Mouse (Mus musculus): Measurements from ENCODE around the gene Adsl. TPM values are rescaled to one million over a fixed set of nuclear protein-coding genes. Genes with fewer than 3 reads are reported as not detected.

Gene Adsl
- polyA plus RNA-seq, 1 experiment from 2014 or later, result 164 TPM

GRCm38 (mm10) chr15:80950055-80950454, 1.8 kb downstream of the Adsl start:
- ATAC-seq (ENCODE audit: insufficient number of reproducible peaks, insufficient read depth, low FRiP score, low read depth), result no peak
- Histone ChIP-seq H3K36me3 (ENCODE audit: control insufficient read depth, insufficient read depth, low read length) (peaks cover 32% of the 10 kb centered on the region), H3K9me3 (ENCODE audit: control insufficient read depth, low read depth, low read length) (no peaks in the 10 kb centered on the region), H3K9ac (replicated peaks; ENCODE audit: low read depth, low read length) (no peak overlapping the region), H3K4me3 (ENCODE audit: low read depth, low read length) (no peak overlapping the region), H3K27ac (ENCODE audit: low read length) (no peak overlapping the region), H3K4me2 (replicated peaks; ENCODE audit: low read depth, low read length) (0 out of 2 replicates have a peak overlapping the region, but pooled peaks have one; percentile 86), H3K4me1 (ENCODE audit: control insufficient read depth, insufficient read depth, low read length) (peaks cover 6% of the 10 kb centered on the region; the same call in 1 of the 2 replicates), H3K27me3 (ENCODE audit: control insufficient read depth, insufficient read depth, low read length) (no peaks in the 10 kb centered on the region)
- WGBS, result 90% methylated on average over 7 of the region's 7 CpGs

GRCm38 (mm10) chr15:80953971-80954370, 5.7 kb downstream of the Adsl start:
- 83% methylated on average over 9 of the region's 9 CpGs for WGBS
- no peak overlapping the region for H3K27ac ChIP-seq (ENCODE audit: low read length)
- ATAC-seq (ENCODE audit: insufficient number of reproducible peaks, insufficient read depth, low FRiP score, low read depth), result no peak
- no peak overlapping the region for H3K4me2 ChIP-seq (replicated peaks; ENCODE audit: low read depth, low read length)
- no peaks in the 10 kb centered on the region for H3K9me3 ChIP-seq (ENCODE audit: control insufficient read depth, low read depth, low read length)
- peaks cover 55% of the 10 kb centered on the region for H3K36me3 ChIP-seq (ENCODE audit: control insufficient read depth, insufficient read depth, low read length)
- no peak overlapping the region for H3K4me3 ChIP-seq (ENCODE audit: low read depth, low read length)
- H3K4me1 ChIP-seq (ENCODE audit: control insufficient read depth, insufficient read depth, low read length), result peaks cover 6% of the 10 kb centered on the region; the same call in 1 of the 2 replicates
- no peaks in the 10 kb centered on the region for H3K27me3 ChIP-seq (ENCODE audit: control insufficient read depth, insufficient read depth, low read length)
- H3K9ac ChIP-seq (replicated peaks; ENCODE audit: low read depth, low read length), result no peak overlapping the region

- Histone ChIP-seq H3K27ac (ENCODE audit: low read length) (no peak overlapping the region), H3K27me3 (ENCODE audit: control insufficient read depth, insufficient read depth, low read length) (no peaks in the 10 kb centered on the region), H3K4me3 (ENCODE audit: low read depth, low read length) (no peak overlapping the region), H3K9me3 (ENCODE audit: control insufficient read depth, low read depth, low read length) (no peaks in the 10 kb centered on the region), H3K36me3 (ENCODE audit: control insufficient read depth, insufficient read depth, low read length) (peaks cover 63% of the 10 kb centered on the region), H3K4me1 (ENCODE audit: control insufficient read depth, insufficient read depth, low read length) (no peaks in the 10 kb centered on the region), H3K4me2 (replicated peaks; ENCODE audit: low read depth, low read length) (no peak overlapping the region), H3K9ac (replicated peaks; ENCODE audit: low read depth, low read length) (no peak overlapping the region)
- 72% methylated on average over 3 of the region's 3 CpGs for WGBS
- ATAC-seq (ENCODE audit: insufficient number of reproducible peaks, insufficient read depth, low FRiP score, low read depth), result no peak
These were observed 6.6 kb downstream of the Adsl start for GRCm38 (mm10) chr15:80954861-80955260.

- H3K4me3 ChIP-seq (ENCODE audit: low read depth, low read length), result no peak overlapping the region
- H3K27ac ChIP-seq (ENCODE audit: low read length), result no peak overlapping the region
- no peak for ATAC-seq (ENCODE audit: insufficient number of reproducible peaks, insufficient read depth, low FRiP score, low read depth)
- no peak overlapping the region for H3K9ac ChIP-seq (replicated peaks; ENCODE audit: low read depth, low read length)
- H3K4me2 ChIP-seq (replicated peaks; ENCODE audit: low read depth, low read length), result no peak overlapping the region
- H3K9me3 ChIP-seq (ENCODE audit: control insufficient read depth, low read depth, low read length), result no peaks in the 10 kb centered on the region
- H3K36me3 ChIP-seq (ENCODE audit: control insufficient read depth, insufficient read depth, low read length), result peaks cover 68% of the 10 kb centered on the region
- WGBS, result 96% methylated on average over 12 of the region's 12 CpGs
- no peaks in the 10 kb centered on the region for H3K27me3 ChIP-seq (ENCODE audit: control insufficient read depth, insufficient read depth, low read length)
- H3K4me1 ChIP-seq (ENCODE audit: control insufficient read depth, insufficient read depth, low read length), result no peaks in the 10 kb centered on the region
These were observed 7.6 kb downstream of the Adsl start for GRCm38 (mm10) chr15:80955836-80956438.

GRCm38 (mm10) chr15:80969371-80969770, 21.1 kb downstream of the Adsl start:
- Histone ChIP-seq H3K36me3 (ENCODE audit: control insufficient read depth, insufficient read depth, low read length) (peaks cover 41% of the 10 kb centered on the region), H3K4me1 (ENCODE audit: control insufficient read depth, insufficient read depth, low read length) (no peaks in the 10 kb centered on the region), H3K4me2 (replicated peaks; ENCODE audit: low read depth, low read length) (no peak overlapping the region), H3K27ac (ENCODE audit: low read length) (no peak overlapping the region), H3K9me3 (ENCODE audit: control insufficient read depth, low read depth, low read length) (no peaks in the 10 kb centered on the region), H3K4me3 (ENCODE audit: low read depth, low read length) (no peak overlapping the region), H3K27me3 (ENCODE audit: control insufficient read depth, insufficient read depth, low read length) (no peaks in the 10 kb centered on the region), H3K9ac (replicated peaks; ENCODE audit: low read depth, low read length) (no peak overlapping the region)
- no peak for ATAC-seq (ENCODE audit: insufficient number of reproducible peaks, insufficient read depth, low FRiP score, low read depth)
- 78% methylated on average over 1 of the region's 1 CpGs for WGBS

- no peak for ATAC-seq (ENCODE audit: insufficient number of reproducible peaks, insufficient read depth, low FRiP score, low read depth)
These were observed 26.0 kb downstream of the Adsl start for GRCm38 (mm10) chr15:80974311-80974710.

GRCm38 (mm10) chr15:80975666-80976065, 27.4 kb downstream of the Adsl start:
- Histone ChIP-seq H3K27ac (ENCODE audit: low read length) (no peak overlapping the region), H3K36me3 (ENCODE audit: control insufficient read depth, insufficient read depth, low read length) (no peaks in the 10 kb centered on the region), H3K27me3 (ENCODE audit: control insufficient read depth, insufficient read depth, low read length) (no peaks in the 10 kb centered on the region), H3K9ac (replicated peaks; ENCODE audit: low read depth, low read length) (no peak overlapping the region), H3K4me3 (ENCODE audit: low read depth, low read length) (no peak overlapping the region), H3K4me1 (ENCODE audit: control insufficient read depth, insufficient read depth, low read length) (peaks cover 11% of the 10 kb centered on the region; the same call in 1 of the 2 replicates), H3K4me2 (replicated peaks; ENCODE audit: low read depth, low read length) (no peak overlapping the region), H3K9me3 (ENCODE audit: control insufficient read depth, low read depth, low read length) (no peaks in the 10 kb centered on the region)
- 78% methylated on average over 3 of the region's 3 CpGs for WGBS
- no peak for ATAC-seq (ENCODE audit: insufficient number of reproducible peaks, insufficient read depth, low FRiP score, low read depth)

More at GRCm38 (mm10) chr15:80974311-80974710, 26.0 kb downstream of the Adsl start:
- H3K4me1 ChIP-seq (ENCODE audit: control insufficient read depth, insufficient read depth, low read length), result peaks cover 7% of the 10 kb centered on the region; the same call in 1 of the 2 replicates
- H3K36me3 ChIP-seq (ENCODE audit: control insufficient read depth, insufficient read depth, low read length), result 0 out of 2 replicates have a peak, but pooled peaks cover 4% of the 10 kb centered on the region
- H3K27ac ChIP-seq (ENCODE audit: low read length), result no peak overlapping the region
- no peak overlapping the region for H3K4me2 ChIP-seq (replicated peaks; ENCODE audit: low read depth, low read length)
- H3K9ac ChIP-seq (replicated peaks; ENCODE audit: low read depth, low read length), result no peak overlapping the region
- no peaks in the 10 kb centered on the region for H3K9me3 ChIP-seq (ENCODE audit: control insufficient read depth, low read depth, low read length)
- H3K4me3 ChIP-seq (ENCODE audit: low read depth, low read length), result no peak overlapping the region
- no peaks in the 10 kb centered on the region for H3K27me3 ChIP-seq (ENCODE audit: control insufficient read depth, insufficient read depth, low read length)
- 24% methylated on average over 5 of the region's 5 CpGs for WGBS

- Histone ChIP-seq H3K4me3 (ENCODE audit: low read depth, low read length) (peak within 1 kb of the TSS; percentile 77), H3K36me3 (ENCODE audit: control insufficient read depth, insufficient read depth, low read length) (no peaks in the 10 kb centered on the region), H3K4me1 (ENCODE audit: control insufficient read depth, insufficient read depth, low read length) (peaks cover 11% of the 10 kb centered on the region; the same call in 1 of the 2 replicates), H3K27ac (ENCODE audit: low read length) (no peak within 1 kb of the TSS), H3K27me3 (ENCODE audit: control insufficient read depth, insufficient read depth, low read length) (no peaks in the 10 kb centered on the region), H3K9me3 (ENCODE audit: control insufficient read depth, low read depth, low read length) (no peaks in the 10 kb centered on the region), H3K4me2 (replicated peaks; ENCODE audit: low read depth, low read length) (peak within 1 kb of the TSS; percentile 85), H3K9ac (replicated peaks; ENCODE audit: low read depth, low read length) (peak within 1 kb of the TSS; percentile 63)
- WGBS, result under 1% methylated on average over 60 of the region's 67 CpGs
- peak; percentile 88 for ATAC-seq (ENCODE audit: insufficient number of reproducible peaks, insufficient read depth, low FRiP score, low read depth)
These were observed 29.5 kb downstream of the Adsl start, which contains the start of gene Sgsm3 for GRCm38 (mm10) chr15:80977620-80978334. Gene Sgsm3, plus strand, starts transcription at chr15:80977765.

All from stomach, embryonic 14.5 days (tissue).